Mouse (Mus musculus): ENCODE measurements around the gene Olfr67. TPM values are rescaled to one million over a fixed set of nuclear protein-coding genes. Genes with fewer than 3 reads are reported as not detected.

The Olfr67 gene
- polyA plus RNA-seq, 2 experiments, result 0.02 TPM; not detected in 1

DNA sequence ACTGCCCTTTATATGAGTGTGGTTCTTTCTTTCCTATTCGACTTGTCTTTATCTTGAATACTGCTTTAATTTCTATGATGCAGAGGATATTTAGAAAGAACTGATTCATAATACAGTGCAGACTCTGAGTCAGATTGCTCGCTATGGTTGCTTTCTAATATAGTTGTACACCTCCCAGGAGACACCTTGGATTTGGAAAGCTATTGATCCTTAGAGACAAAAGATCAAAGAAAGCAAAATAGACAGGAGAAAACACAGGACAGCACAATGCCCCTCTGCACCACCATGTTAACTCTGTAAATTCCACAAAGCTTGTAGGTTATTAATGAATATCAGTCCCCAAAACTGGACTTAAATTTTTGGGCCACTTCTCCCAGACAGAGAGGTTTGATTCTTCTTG, 46.8 kb downstream of the Olfr67 start, which contains the start of gene Olfr629:
TSS of gene Olfr629 (minus strand) at position 101 of the 400 bp plus-strand sequence.
- Histone ChIP-seq H3K4me3 (ENCODE audit: insufficient read depth in 1 of 2, low read depth in 2 of 2, low read length in 2 of 2) (no peak within 1 kb of the TSS), H3K4me1 (replicated peaks; ENCODE audit: control insufficient read depth in 2 of 2, insufficient read depth in 2 of 2, low read length in 1 of 2) (no peaks in the 10 kb centered on the region), H3K4me2 (ENCODE audit: low read depth) (no peak within 1 kb of the TSS), H3K9ac (replicated peaks) (no peak within 1 kb of the TSS), H3K27me3 (ENCODE audit: control insufficient read depth, insufficient read depth, low read length) (no peaks in the 10 kb centered on the region), H3K9me3 (ENCODE audit: control insufficient read depth, low read length) (no peaks in the 10 kb centered on the region), H3K27ac (no peak within 1 kb of the TSS), H3K36me3 (replicated peaks; ENCODE audit: control insufficient read depth, insufficient read depth, low read depth) (no peaks in the 10 kb centered on the region)
- 54% methylated on average over 2 of the region's 2 CpGs for WGBS (ENCODE audit: insufficient replicate concordance)
- DNase-seq (ENCODE audit: low read depth in 3 of 3, low spot score in 3 of 3), result no peak
- TF ChIP-seq EP300 (IDR thresholded peaks at IDR 0.05; ENCODE audit: low read depth), result no peak
- TF ChIP-seq CTCF (IDR thresholded peaks at IDR 0.05; ENCODE audit: low read depth), result no peak
- no peak for ATAC-seq (ENCODE audit: insufficient read depth)

Other genes with a start within 250 kb of the Olfr67 start
Only the 30 nearest of the 34 such genes appear.
- gene Olfr616, start 222.7 kb downstream of the Olfr67 start, polyA plus RNA-seq (2012; rRNA removed), result not detected in 2 replicates
- gene Olfr616, start 222.7 kb downstream of the Olfr67 start, polyA plus RNA-seq (2014; fragmentation: Nextera tagmentation; extraction: Ambion mirVana), result not detected in 2 replicates
- gene Olfr617, start 218.8 kb downstream of the Olfr67 start, polyA plus RNA-seq (2012; rRNA removed), result not detected in 2 replicates
- not detected in 2 replicates for gene Olfr617, start 218.8 kb downstream of the Olfr67 start, polyA plus RNA-seq (2014; fragmentation: Nextera tagmentation; extraction: Ambion mirVana)
- not detected in 2 replicates for gene Olfr618, start 201.7 kb downstream of the Olfr67 start, polyA plus RNA-seq (2012; rRNA removed)
- gene Olfr618, start 201.7 kb downstream of the Olfr67 start, polyA plus RNA-seq (2014; fragmentation: Nextera tagmentation; extraction: Ambion mirVana), result not detected in 2 replicates
- not detected in 2 replicates for gene Olfr619, start 191.2 kb downstream of the Olfr67 start, polyA plus RNA-seq (2012; rRNA removed)
- not detected in 2 replicates for gene Olfr619, start 191.2 kb downstream of the Olfr67 start, polyA plus RNA-seq (2014; fragmentation: Nextera tagmentation; extraction: Ambion mirVana)
- gene Olfr620, start 179.3 kb downstream of the Olfr67 start, polyA plus RNA-seq (2012; rRNA removed), result not detected in 2 replicates
- gene Olfr620, start 179.3 kb downstream of the Olfr67 start, polyA plus RNA-seq (2014; fragmentation: Nextera tagmentation; extraction: Ambion mirVana), result not detected in 2 replicates
- not detected in 2 replicates for gene Olfr622, start 149.1 kb downstream of the Olfr67 start, polyA plus RNA-seq (2012; rRNA removed)
- not detected in 2 replicates for gene Olfr622, start 149.1 kb downstream of the Olfr67 start, polyA plus RNA-seq (2014; fragmentation: Nextera tagmentation; extraction: Ambion mirVana)
- not detected in 2 replicates for gene Olfr623, start 128.1 kb downstream of the Olfr67 start, polyA plus RNA-seq (2012; rRNA removed)
- gene Olfr623, start 128.1 kb downstream of the Olfr67 start, polyA plus RNA-seq (2014; fragmentation: Nextera tagmentation; extraction: Ambion mirVana), result not detected in 2 replicates
- gene Olfr624, start 120.6 kb downstream of the Olfr67 start, polyA plus RNA-seq (2012; rRNA removed), result 0.01 TPM in 2 replicates
- not detected in 2 replicates for gene Olfr624, start 120.6 kb downstream of the Olfr67 start, polyA plus RNA-seq (2014; fragmentation: Nextera tagmentation; extraction: Ambion mirVana)
- not detected in 2 replicates for gene Olfr625-ps1, start 109.1 kb downstream of the Olfr67 start, polyA plus RNA-seq (2012; rRNA removed)
- not detected in 2 replicates for gene Olfr625-ps1, start 109.1 kb downstream of the Olfr67 start, polyA plus RNA-seq (2014; fragmentation: Nextera tagmentation; extraction: Ambion mirVana)
- gene Olfr243, start 77.2 kb downstream of the Olfr67 start, polyA plus RNA-seq (2012; rRNA removed), result not detected in 2 replicates
- gene Olfr243, start 77.2 kb downstream of the Olfr67 start, polyA plus RNA-seq (2014; fragmentation: Nextera tagmentation; extraction: Ambion mirVana), result not detected in 2 replicates
- not detected in 2 replicates for gene Olfr628, start 61.4 kb downstream of the Olfr67 start, polyA plus RNA-seq (2012; rRNA removed)
- not detected in 2 replicates for gene Olfr628, start 61.4 kb downstream of the Olfr67 start, polyA plus RNA-seq (2014; fragmentation: Nextera tagmentation; extraction: Ambion mirVana)
- gene Olfr629, start 46.9 kb downstream of the Olfr67 start, polyA plus RNA-seq (2012; rRNA removed), result 0.08 TPM in 1 of 2 replicates, not detected in the other
- 0.18 and 0.22 TPM in 2 replicates for gene Olfr629, start 46.9 kb downstream of the Olfr67 start, polyA plus RNA-seq (2014; fragmentation: Nextera tagmentation; extraction: Ambion mirVana)
- gene Olfr630, start 34.5 kb downstream of the Olfr67 start, polyA plus RNA-seq (2012; rRNA removed), result 0.03 TPM in 2 replicates
- gene Olfr630, start 34.5 kb downstream of the Olfr67 start, polyA plus RNA-seq (2014; fragmentation: Nextera tagmentation; extraction: Ambion mirVana), result not detected in 2 replicates
- gene Olfr69, start 20.2 kb downstream of the Olfr67 start, polyA plus RNA-seq (2012; rRNA removed), result 0.01 TPM in 1 of 2 replicates, not detected in the other
- not detected in 2 replicates for gene Olfr69, start 20.2 kb downstream of the Olfr67 start, polyA plus RNA-seq (2014; fragmentation: Nextera tagmentation; extraction: Ambion mirVana)
- 0.02 and 0.10 TPM in 2 replicates for gene Olfr68, start 12.1 kb downstream of the Olfr67 start, polyA plus RNA-seq (2012; rRNA removed)
- 0.08 TPM in 1 of 2 replicates, not detected in the other for gene Olfr68, start 12.1 kb downstream of the Olfr67 start, polyA plus RNA-seq (2014; fragmentation: Nextera tagmentation; extraction: Ambion mirVana)
- gene Hbb-bt, start 22.2 kb upstream of the Olfr67 start, polyA plus RNA-seq (2012; rRNA removed), result 57,913 and 74,220 TPM in 2 replicates
- 62,702 and 66,320 TPM in 2 replicates for gene Hbb-bt, start 22.2 kb upstream of the Olfr67 start, polyA plus RNA-seq (2014; fragmentation: Nextera tagmentation; extraction: Ambion mirVana)
- gene Hbb-bs, start 36.3 kb upstream of the Olfr67 start, polyA plus RNA-seq (2012; rRNA removed), result 195,474 and 209,901 TPM in 2 replicates
- gene Hbb-bs, start 36.3 kb upstream of the Olfr67 start, polyA plus RNA-seq (2014; fragmentation: Nextera tagmentation; extraction: Ambion mirVana), result 126,713 and 131,477 TPM in 2 replicates
- gene Hbb-bh2, start 48.7 kb upstream of the Olfr67 start, polyA plus RNA-seq (2012; rRNA removed), result 0.19 and 0.36 TPM in 2 replicates
- gene Hbb-bh2, start 48.7 kb upstream of the Olfr67 start, polyA plus RNA-seq (2014; fragmentation: Nextera tagmentation; extraction: Ambion mirVana), result not detected in 2 replicates
- 94.8 and 146 TPM in 2 replicates for gene Hbb-bh1, start 51.3 kb upstream of the Olfr67 start, polyA plus RNA-seq (2012; rRNA removed)
- gene Hbb-bh1, start 51.3 kb upstream of the Olfr67 start, polyA plus RNA-seq (2014; fragmentation: Nextera tagmentation; extraction: Ambion mirVana), result 155 and 211 TPM in 2 replicates
- gene Hbb-y, start 61.4 kb upstream of the Olfr67 start, polyA plus RNA-seq (2012; rRNA removed), result 361 and 394 TPM in 2 replicates
- gene Hbb-y, start 61.4 kb upstream of the Olfr67 start, polyA plus RNA-seq (2014; fragmentation: Nextera tagmentation; extraction: Ambion mirVana), result 543 and 665 TPM in 2 replicates
- gene Olfr66, start 94.4 kb upstream of the Olfr67 start, polyA plus RNA-seq (2012; rRNA removed), result 0.03 TPM in 1 of 2 replicates, not detected in the other
- not detected in 2 replicates for gene Olfr66, start 94.4 kb upstream of the Olfr67 start, polyA plus RNA-seq (2014; fragmentation: Nextera tagmentation; extraction: Ambion mirVana)
- under 0.01 TPM in 1 of 2 replicates, not detected in the other for gene Olfr64, start 102.7 kb upstream of the Olfr67 start, polyA plus RNA-seq (2012; rRNA removed)
- gene Olfr64, start 102.7 kb upstream of the Olfr67 start, polyA plus RNA-seq (2014; fragmentation: Nextera tagmentation; extraction: Ambion mirVana), result not detected in 2 replicates
- not detected in 2 replicates for gene Olfr65, start 111.7 kb upstream of the Olfr67 start, polyA plus RNA-seq (2012; rRNA removed)
- not detected in 2 replicates for gene Olfr65, start 111.7 kb upstream of the Olfr67 start, polyA plus RNA-seq (2014; fragmentation: Nextera tagmentation; extraction: Ambion mirVana)
- 0.84 and 0.95 TPM in 2 replicates for gene Olfr631, start 137.0 kb upstream of the Olfr67 start, polyA plus RNA-seq (2012; rRNA removed)
- gene Olfr631, start 137.0 kb upstream of the Olfr67 start, polyA plus RNA-seq (2014; fragmentation: Nextera tagmentation; extraction: Ambion mirVana), result 0.19 and 0.24 TPM in 2 replicates
- 1.9 and 2.2 TPM in 2 replicates for gene Olfr632, start 142.5 kb upstream of the Olfr67 start, polyA plus RNA-seq (2012; rRNA removed)
- gene Olfr632, start 142.5 kb upstream of the Olfr67 start, polyA plus RNA-seq (2014; fragmentation: Nextera tagmentation; extraction: Ambion mirVana), result 0.52 and 0.69 TPM in 2 replicates
- gene Olfr633, start 152.6 kb upstream of the Olfr67 start, polyA plus RNA-seq (2012; rRNA removed), result 0.04 and 0.06 TPM in 2 replicates
- gene Olfr633, start 152.6 kb upstream of the Olfr67 start, polyA plus RNA-seq (2014; fragmentation: Nextera tagmentation; extraction: Ambion mirVana), result not detected in 2 replicates
- 0.02 and 0.03 TPM in 2 replicates for gene Olfr635, start 179.3 kb upstream of the Olfr67 start, polyA plus RNA-seq (2012; rRNA removed)
- gene Olfr635, start 179.3 kb upstream of the Olfr67 start, polyA plus RNA-seq (2014; fragmentation: Nextera tagmentation; extraction: Ambion mirVana), result not detected in 2 replicates
- gene Olfr638, start 206.9 kb upstream of the Olfr67 start, polyA plus RNA-seq (2012; rRNA removed), result 0.06 and 0.18 TPM in 2 replicates
- not detected in 2 replicates for gene Olfr638, start 206.9 kb upstream of the Olfr67 start, polyA plus RNA-seq (2014; fragmentation: Nextera tagmentation; extraction: Ambion mirVana)
- not detected in 2 replicates for gene Olfr639, start 225.5 kb upstream of the Olfr67 start, polyA plus RNA-seq (2012; rRNA removed)
- gene Olfr639, start 225.5 kb upstream of the Olfr67 start, polyA plus RNA-seq (2014; fragmentation: Nextera tagmentation; extraction: Ambion mirVana), result 0.03 TPM in 1 of 2 replicates, not detected in the other
- not detected in 2 replicates for gene Olfr640, start 233.8 kb upstream of the Olfr67 start, polyA plus RNA-seq (2012; rRNA removed)
- not detected in 2 replicates for gene Olfr640, start 233.8 kb upstream of the Olfr67 start, polyA plus RNA-seq (2014; fragmentation: Nextera tagmentation; extraction: Ambion mirVana)

Data from liver, embryonic 14.5 days (tissue).